Mouse (Mus musculus): ENCODE results near the gene Spint3. TPM values are rescaled to one million over a fixed set of nuclear protein-coding genes. Genes with fewer than 3 reads are reported as not detected.
A peak's percentile ranks its signal among the peaks of the same experiment; 100 is the strongest.
"Not testable (repeated sequence)": the region's sequence is repeated elsewhere in the genome, so short reads cannot be mapped to it uniquely, and the experiment has no call there.

The Spint3 gene
- polyA plus RNA-seq, 1 experiment from 2014 or later, result not detected

GRCm38 (mm10) chr2:164593494-164593893, 20.2 kb upstream of the Spint3 start, which contains the start of gene Eppin:
Gene Eppin (minus strand): TSS chr2:164593594.
- H3K9me3 ChIP-seq (ENCODE audit: control insufficient read depth, low read length), result no peaks in the 10 kb centered on the region
- no peak within 1 kb of the TSS for H3K27ac ChIP-seq (ENCODE audit: low read depth, low read length)
- H3K4me2 ChIP-seq (ENCODE audit: low read depth, low read length), result no peak within 1 kb of the TSS
- no peaks in the 10 kb centered on the region for H3K4me1 ChIP-seq (ENCODE audit: control insufficient read depth, insufficient read depth, low read length)
- ATAC-seq (ENCODE audit: low read depth), result no peak
- no peak within 1 kb of the TSS for H3K4me3 ChIP-seq (ENCODE audit: low read depth, low read length)
- 82% methylated on average over 4 of the region's 4 CpGs for WGBS
- H3K9ac ChIP-seq (replicated peaks; ENCODE audit: low read depth, low read length), result no peak within 1 kb of the TSS
- H3K36me3 ChIP-seq (ENCODE audit: control insufficient read depth, insufficient read depth, low read length), result no peaks in the 10 kb centered on the region
- no peaks in the 10 kb centered on the region for H3K27me3 ChIP-seq (ENCODE audit: control insufficient read depth, insufficient read depth, low read length)

GRCm38 (mm10) chr2:164592014-164592413, 18.8 kb upstream of the Spint3 start:
- no peak overlapping the region for H3K27ac ChIP-seq (ENCODE audit: low read depth, low read length)
- no peaks in the 10 kb centered on the region for H3K4me1 ChIP-seq (ENCODE audit: control insufficient read depth, insufficient read depth, low read length)
- H3K9me3 ChIP-seq (ENCODE audit: control insufficient read depth, low read length), result no peaks in the 10 kb centered on the region
- H3K4me3 ChIP-seq (ENCODE audit: low read depth, low read length), result no peak overlapping the region
- 13% methylated on average over 4 of the region's 4 CpGs for WGBS
- no peak overlapping the region for H3K4me2 ChIP-seq (ENCODE audit: low read depth, low read length)
- H3K9ac ChIP-seq (replicated peaks; ENCODE audit: low read depth, low read length), result no peak overlapping the region
- no peaks in the 10 kb centered on the region for H3K36me3 ChIP-seq (ENCODE audit: control insufficient read depth, insufficient read depth, low read length)
- no peaks in the 10 kb centered on the region for H3K27me3 ChIP-seq (ENCODE audit: control insufficient read depth, insufficient read depth, low read length)
- ATAC-seq (ENCODE audit: low read depth), result peak; percentile 44; the same call in 1 of the 2 replicates

GRCm38 (mm10) chr2:164585025-164585725, 11.9 kb upstream of the Spint3 start, which contains the start of gene Wfdc6a:
Gene Wfdc6a (minus strand): TSS chr2:164585447.
- H3K4me2 ChIP-seq (ENCODE audit: low read depth, low read length); H3K4me1 ChIP-seq (ENCODE audit: control insufficient read depth, insufficient read depth, low read length); H3K4me3 ChIP-seq (ENCODE audit: low read depth, low read length); H3K9me3 ChIP-seq (ENCODE audit: control insufficient read depth, low read length); ATAC-seq (ENCODE audit: low read depth); H3K27ac ChIP-seq (ENCODE audit: low read depth, low read length); H3K27me3 ChIP-seq (ENCODE audit: control insufficient read depth, insufficient read depth, low read length); H3K9ac ChIP-seq (replicated peaks; ENCODE audit: low read depth, low read length); H3K36me3 ChIP-seq (ENCODE audit: control insufficient read depth, insufficient read depth, low read length): not testable (repeated sequence)
- WGBS, result 68% methylated on average over 13 of the region's 13 CpGs

DNA sequence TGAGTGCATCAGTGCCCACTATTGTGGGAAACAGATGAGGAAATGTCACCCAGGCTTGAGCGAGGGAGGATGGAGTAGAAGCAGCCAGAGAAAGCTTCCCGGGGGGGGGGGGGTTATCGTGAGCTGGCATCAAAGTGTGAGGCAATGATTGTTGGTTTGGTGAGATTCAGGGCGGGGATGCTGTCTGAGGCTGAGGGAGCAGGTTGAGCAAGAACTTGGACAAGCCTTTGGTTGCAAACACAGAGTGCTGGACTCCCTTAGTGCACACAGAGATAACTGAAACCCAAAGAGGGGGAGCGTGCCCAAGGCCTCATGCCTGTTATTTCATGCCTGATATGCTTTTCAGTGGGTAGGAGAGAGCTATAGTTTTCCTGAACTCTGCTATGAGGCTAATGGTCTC, 5.8 kb downstream of the Spint3 start:
- H3K4me3 ChIP-seq (ENCODE audit: low read depth, low read length), result no peak overlapping the region
- H3K27ac ChIP-seq (ENCODE audit: low read depth, low read length), result no peak overlapping the region
- H3K4me1 ChIP-seq (ENCODE audit: control insufficient read depth, insufficient read depth, low read length), result 0 out of 2 replicates have a peak, but pooled peaks cover 6% of the 10 kb centered on the region
- no peaks in the 10 kb centered on the region for H3K36me3 ChIP-seq (ENCODE audit: control insufficient read depth, insufficient read depth, low read length)
- H3K4me2 ChIP-seq (ENCODE audit: low read depth, low read length), result no peak overlapping the region
- H3K9ac ChIP-seq (replicated peaks; ENCODE audit: low read depth, low read length), result no peak overlapping the region
- 88% methylated on average over 5 of the region's 5 CpGs for WGBS
- H3K9me3 ChIP-seq (ENCODE audit: control insufficient read depth, low read length), result no peaks in the 10 kb centered on the region
- ATAC-seq (ENCODE audit: low read depth), result no peak
- H3K27me3 ChIP-seq (ENCODE audit: control insufficient read depth, insufficient read depth, low read length), result peaks cover 6% of the 10 kb centered on the region; the same call in 1 of the 2 replicates

DNA sequence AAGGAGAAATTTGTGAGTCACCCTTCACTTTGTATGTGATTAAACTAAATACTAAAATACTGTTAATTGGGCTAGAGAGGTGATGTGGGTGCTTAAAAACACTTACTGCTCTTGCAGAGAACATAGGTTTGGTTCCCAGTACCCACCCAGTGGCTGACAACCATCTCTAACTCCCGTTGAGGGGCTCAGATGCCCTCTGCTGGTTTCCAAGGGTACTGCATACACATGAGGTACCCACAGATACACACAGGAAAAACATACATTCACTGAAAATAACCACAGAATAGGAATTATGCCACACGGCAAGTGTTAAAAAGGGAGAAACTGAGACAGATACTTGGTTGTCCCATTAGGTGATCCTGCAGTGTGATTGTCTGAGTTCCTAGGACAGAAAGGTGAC, 6.3 kb downstream of the Spint3 start:
- Histone ChIP-seq H3K4me1 (ENCODE audit: control insufficient read depth, insufficient read depth, low read length) (0 out of 2 replicates have a peak, but pooled peaks cover 6% of the 10 kb centered on the region), H3K4me3 (ENCODE audit: low read depth, low read length) (no peak overlapping the region), H3K36me3 (ENCODE audit: control insufficient read depth, insufficient read depth, low read length) (no peaks in the 10 kb centered on the region), H3K9me3 (ENCODE audit: control insufficient read depth, low read length) (no peaks in the 10 kb centered on the region), H3K4me2 (ENCODE audit: low read depth, low read length) (no peak overlapping the region), H3K27me3 (ENCODE audit: control insufficient read depth, insufficient read depth, low read length) (peaks cover 9% of the 10 kb centered on the region; the same call in 1 of the 2 replicates), H3K27ac (ENCODE audit: low read depth, low read length) (no peak overlapping the region), H3K9ac (replicated peaks; ENCODE audit: low read depth, low read length) (no peak overlapping the region)
- ATAC-seq (ENCODE audit: low read depth), result no peak
- WGBS, result 87% methylated on average over 2 of the region's 2 CpGs

- H3K4me3 ChIP-seq (ENCODE audit: low read depth, low read length), result no peak overlapping the region
- 67% methylated on average over 5 of the region's 5 CpGs for WGBS
- H3K9ac ChIP-seq (replicated peaks; ENCODE audit: low read depth, low read length), result no peak overlapping the region
- no peak overlapping the region for H3K27ac ChIP-seq (ENCODE audit: low read depth, low read length)
- no peak for ATAC-seq (ENCODE audit: low read depth)
- no peaks in the 10 kb centered on the region for H3K9me3 ChIP-seq (ENCODE audit: control insufficient read depth, low read length)
- 0 out of 2 replicates have a peak, but pooled peaks cover 6% of the 10 kb centered on the region for H3K4me1 ChIP-seq (ENCODE audit: control insufficient read depth, insufficient read depth, low read length)
- H3K4me2 ChIP-seq (ENCODE audit: low read depth, low read length), result no peak overlapping the region
- peaks cover 9% of the 10 kb centered on the region; the same call in 1 of the 2 replicates for H3K27me3 ChIP-seq (ENCODE audit: control insufficient read depth, insufficient read depth, low read length)
- no peaks in the 10 kb centered on the region for H3K36me3 ChIP-seq (ENCODE audit: control insufficient read depth, insufficient read depth, low read length)
Measured at GRCm38 (mm10) chr2:164564346-164564745, 8.9 kb downstream of the Spint3 start.

DNA sequence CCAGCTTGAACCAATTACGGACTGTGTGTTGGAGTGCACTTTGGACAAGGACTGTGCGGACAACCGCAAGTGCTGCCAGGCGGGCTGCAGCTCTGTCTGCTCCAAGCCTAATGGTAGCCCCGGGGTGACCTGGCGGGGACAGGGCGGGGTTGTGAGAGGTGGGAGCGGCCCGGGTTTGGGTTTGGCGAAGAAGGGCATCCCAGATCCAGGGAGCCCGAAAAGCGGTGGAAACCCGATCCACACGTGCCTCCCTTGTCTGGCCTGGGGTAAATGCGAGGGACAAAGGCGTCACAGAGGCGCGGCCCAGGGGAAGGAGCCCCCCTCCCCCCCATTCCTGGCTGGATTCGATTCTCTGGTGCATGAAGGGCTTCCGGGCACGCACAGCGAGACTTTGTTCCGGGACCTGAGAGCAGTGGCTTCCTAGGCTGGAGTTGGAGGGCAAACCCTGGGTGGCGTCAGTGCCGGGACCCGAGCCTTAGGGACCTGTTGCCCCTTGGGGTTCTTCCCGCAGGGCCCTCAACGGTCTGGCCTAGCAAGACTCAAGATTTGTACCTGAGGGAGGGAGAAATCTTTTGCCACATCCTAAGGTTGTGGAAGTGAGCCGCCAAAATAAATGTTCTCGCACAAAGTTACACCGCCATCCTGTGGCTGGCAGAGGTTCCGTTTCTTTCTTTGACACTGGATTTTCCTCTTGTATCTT, 9.8 kb downstream of the Spint3 start:
- no peaks in the 10 kb centered on the region for H3K9me3 ChIP-seq (ENCODE audit: control insufficient read depth, low read length)
- H3K4me2 ChIP-seq (ENCODE audit: low read depth, low read length), result peak overlapping the region; percentile 87
- H3K27ac ChIP-seq (ENCODE audit: low read depth, low read length), result no peak overlapping the region
- 0 out of 2 replicates have a peak, but pooled peaks cover 6% of the 10 kb centered on the region for H3K4me1 ChIP-seq (ENCODE audit: control insufficient read depth, insufficient read depth, low read length)
- under 1% methylated on average over 30 of the region's 32 CpGs for WGBS
- peak; percentile 46; the same call in 1 of the 2 replicates for ATAC-seq (ENCODE audit: low read depth)
- peak overlapping the region; percentile 36 for H3K4me3 ChIP-seq (ENCODE audit: low read depth, low read length)
- H3K9ac ChIP-seq (replicated peaks; ENCODE audit: low read depth, low read length), result peak overlapping the region; percentile 46
- no peaks in the 10 kb centered on the region for H3K36me3 ChIP-seq (ENCODE audit: control insufficient read depth, insufficient read depth, low read length)
- peaks cover 9% of the 10 kb centered on the region; the same call in 1 of the 2 replicates for H3K27me3 ChIP-seq (ENCODE audit: control insufficient read depth, insufficient read depth, low read length)

GRCm38 (mm10) chr2:164562391-164563188, 10.7 kb downstream of the Spint3 start, which contains the start of gene Wfdc2:
Gene Wfdc2 (plus strand): TSS chr2:164562413.
- Histone ChIP-seq H3K9ac (replicated peaks; ENCODE audit: low read depth, low read length) (peak within 1 kb of the TSS; percentile 46), H3K27me3 (ENCODE audit: control insufficient read depth, insufficient read depth, low read length) (peaks cover 9% of the 10 kb centered on the region; the same call in 1 of the 2 replicates), H3K27ac (ENCODE audit: low read depth, low read length) (no peak within 1 kb of the TSS), H3K9me3 (ENCODE audit: control insufficient read depth, low read length) (no peaks in the 10 kb centered on the region), H3K4me3 (ENCODE audit: low read depth, low read length) (peak within 1 kb of the TSS; percentile 36), H3K36me3 (ENCODE audit: control insufficient read depth, insufficient read depth, low read length) (no peaks in the 10 kb centered on the region), H3K4me2 (ENCODE audit: low read depth, low read length) (peak within 1 kb of the TSS; percentile 87), H3K4me1 (ENCODE audit: control insufficient read depth, insufficient read depth, low read length) (0 out of 2 replicates have a peak, but pooled peaks cover 6% of the 10 kb centered on the region)
- ATAC-seq (ENCODE audit: low read depth), result peak; percentile 17; the same call in 1 of the 2 replicates
- 4% methylated on average over 24 of the region's 24 CpGs for WGBS
